In genomic region chr8:108718031-108718430, GRCm38 (mm10) we compare ENCODE assay signal across 9 mouse cellular contexts.
A peak's percentile ranks its signal among the peaks of the same experiment; 100 is the strongest.
DNase-seq lines count a peak whose midpoint lies in the region; ATAC-seq lines count a peak whose summit lies in the region.
"Had no signal": no experiment of that assay in that cellular context is flagged by ENCODE, and none has a peak within 500 bp of the region (broad histone marks: within the 10 kb centered on the region; RNA-seq: fewer than 3 reads in every experiment).

No protein-coding gene starts in this region.

- peak; percentile 54 for DNase-seq in ES-CJ7 (ENCODE audit: low read depth, low spot score)
- DNase-seq in adrenal gland, postnatal 14 days = peak; percentile 66
- DNase-seq in gastrocnemius, postnatal 14 days = no peak
- DNase-seq in cerebellum, adult 9-11 months = no peak
- DNase-seq in layer of hippocampus, adult 11-12 months (ENCODE audit: low spot score) = no peak

- peak overlapping the region; percentile 20; the same call in 1 of the 2 replicates for H3K27ac ChIP-seq in hindbrain, embryonic 15.5 days (replicated peaks)
- peak overlapping the region; percentile 98 for H3K27ac ChIP-seq in lung, embryonic 15.5 days
- H3K27ac ChIP-seq: liver, embryonic 14.5 days had no signal

- peaks cover 66% of the 10 kb centered on the region for H3K4me1 ChIP-seq in hindbrain, embryonic 15.5 days (replicated peaks)
- H3K4me1 ChIP-seq in lung, embryonic 15.5 days = peaks cover 91% of the 10 kb centered on the region

- no peaks in the 10 kb centered on the region for H3K36me3 ChIP-seq in hindbrain, embryonic 15.5 days
- no peaks in the 10 kb centered on the region for H3K36me3 ChIP-seq in lung, embryonic 15.5 days

- peak overlapping the region; percentile 22 for H3K4me3 ChIP-seq in hindbrain, embryonic 15.5 days
- peak overlapping the region; percentile 11; the same call in 1 of the 2 replicates for H3K4me3 ChIP-seq in lung, embryonic 15.5 days

- intact Hi-C loops in gastrocnemius, postnatal 14 days (cut with DNase I; ENCODE audit: low total_unique reads) = no loop called here

- no peak for ATAC-seq in hindbrain, embryonic 15.5 days (ENCODE audit: low FRiP score, low read depth)
- 0 out of 2 replicates have a peak, but pooled peaks have one; percentile 22 for ATAC-seq in lung, embryonic 15.5 days (ENCODE audit: borderline replicate concordance, extremely low read depth, low FRiP score, low TSS enrichment)
- no peak for ATAC-seq in monocyte, adult 5-6 weeks (replicated peaks; ENCODE audit: insufficient number of reproducible peaks, low FRiP score, low TSS enrichment, poor library complexity, severe bottlenecking)

- peak overlapping the region; percentile 96 for H3K4me2 ChIP-seq in hindbrain, embryonic 15.5 days
- peak overlapping the region; percentile 96 for H3K4me2 ChIP-seq in lung, embryonic 15.5 days

- no peaks in the 10 kb centered on the region for H3K9me3 ChIP-seq in hindbrain, embryonic 15.5 days
- no peaks in the 10 kb centered on the region for H3K9me3 ChIP-seq in lung, embryonic 15.5 days

- peak overlapping the region; percentile 5; the same call in 1 of the 2 replicates for H3K9ac ChIP-seq in hindbrain, embryonic 15.5 days
- 0 out of 2 replicates have a peak overlapping the region, but pooled peaks have one; percentile 7 for H3K9ac ChIP-seq in lung, embryonic 15.5 days
- H3K9ac ChIP-seq: liver, embryonic 14.5 days had no signal

- WGBS in hindbrain, embryonic 15.5 days = 41% methylated on average over 6 of the region's 6 CpGs
- 28% methylated on average over 6 of the region's 6 CpGs for WGBS in lung, embryonic 15.5 days

- H3K27me3 ChIP-seq in hindbrain, embryonic 15.5 days = peaks cover 16% of the 10 kb centered on the region
- no peaks in the 10 kb centered on the region for H3K27me3 ChIP-seq in lung, embryonic 15.5 days

Comparison
In these comparisons a context has a peak if more than half of its experiments do, and no peak if none do; other contexts are left out.
1. DNase-seq: peak in ES-CJ7 (single experiment) and adrenal gland, postnatal 14 days (single experiment); none in gastrocnemius, postnatal 14 days (single experiment), cerebellum, adult 9-11 months (single experiment) and layer of hippocampus, adult 11-12 months (single experiment).